Mouse (Mus musculus) olfactory bulb, adult 2 months (tissue): ENCODE results near the gene Chfr.

Experiments
- CTCF ChIP-seq: fragments of 200-500 bp; IDR thresholded peaks from 2 replicates; pipeline ENCODE4 v1.5.1; 2012; ENCODE audit warnings: low read depth, mild to moderate bottlenecking, low read length, moderate library complexity; ENCODE audit not compliant: insufficient read depth
- POLR2A ChIP-seq: fragments of 200-500 bp; IDR thresholded peaks from 2 replicates; pipeline ENCODE4 v1.6.1; 2012; ENCODE audit warnings: mild to moderate bottlenecking, low read depth, low read length, moderate library complexity; ENCODE audit not compliant: insufficient read depth

GRCm38 (mm10) chr5:110177021-110177420, 41.4 kb downstream of the Chfr start:
- TF ChIP-seq POLR2A (no peak), CTCF (no peak)
